Mouse (Mus musculus) liver, adult 2 months (tissue): ENCODE results near the gene Me3. TPM values are rescaled to one million over a fixed set of nuclear protein-coding genes. Genes with fewer than 3 reads are reported as not detected.
A peak's percentile ranks its signal among the peaks of the same experiment; 100 is the strongest.

ENCODE experiments used
- DNase-seq: peaks from one replicate; pipeline ENCODE4 v3.0.0-alpha.2; 2011; ENCODE audit warnings: low read depth, low spot score; ENCODE audit errors: extremely low read depth
- H3K27ac ChIP-seq: fragments of 200-500 bp; replicated peaks from 2 replicates; pipeline ENCODE4 v1.5.1; 2012; ENCODE audit warnings: low read depth, mild to moderate bottlenecking, control low read depth, inconsistent platforms, low read length; ENCODE audit not compliant: insufficient read depth
- H3K27me3 ChIP-seq: fragments of 200-500 bp; 2 replicates; pipeline ENCODE4 v1.6.1; 2012; ENCODE audit warnings: mild to moderate bottlenecking, moderate library complexity, low read length, inconsistent platforms; ENCODE audit not compliant: control insufficient read depth, insufficient read depth
- H3K36me3 ChIP-seq: fragments of 200-500 bp; 2 replicates; pipeline ENCODE4 v1.6.1; 2012; ENCODE audit warnings: low read length, inconsistent platforms; ENCODE audit not compliant: control insufficient read depth, insufficient read depth
- H3K4me1 ChIP-seq: fragments of 200-500 bp; 2 replicates; pipeline ENCODE4 v1.6.1; 2011; ENCODE audit warnings: low read length; ENCODE audit not compliant: control insufficient read depth, insufficient read depth
- H3K4me3 ChIP-seq: fragments of 200-500 bp; 2 replicates; pipeline ENCODE4 v1.5.1; 2011; ENCODE audit warnings: low read depth, mild to moderate bottlenecking, control low read depth, low read length, moderate library complexity; ENCODE audit not compliant: insufficient read depth
- H3K79me2 ChIP-seq: fragments of 200-500 bp; 2 replicates; pipeline ENCODE4 v1.6.1; 2012; ENCODE audit warnings: inconsistent platforms, mild to moderate bottlenecking, low read length, moderate library complexity; ENCODE audit not compliant: control insufficient read depth, insufficient read depth
- H3K9ac ChIP-seq: fragments of 200-500 bp; 2 replicates; pipeline ENCODE4 v1.6.1; 2012; ENCODE audit warnings: low read depth, mild to moderate bottlenecking, control low read depth, inconsistent platforms, low read length
- CTCF ChIP-seq: fragments of 200-500 bp; IDR thresholded peaks from 2 replicates; pipeline ENCODE4 v1.5.1; 2011; ENCODE audit warnings: low read depth, low read length, control low read depth
- POLR2A ChIP-seq: fragments of 200-500 bp; IDR thresholded peaks from 2 replicates; pipeline ENCODE4 v1.6.1; 2011; ENCODE audit warnings: low read length, control low read depth; ENCODE audit not compliant: insufficient read depth; ENCODE audit errors: extremely low read depth
- WGBS: fragments of 180-500 bp; shearing (Covaris S2); methylation state at CpG from one replicate; pipeline ENCODE4 v1.1.7; 2018; 5-methylcytosine and 5-hydroxymethylcytosine counted together
- polyA plus RNA-seq: library from polyadenylated mRNA; depleted of rRNA; stranded (reverse); fragments of >200 nt; gene quantifications from 2 replicates; pipeline ENCODE4 v1.2.3, GENCODE M21; 2012
- total RNA-seq: library from RNA; depleted of rRNA; stranded (reverse); fragments of >200 nt; gene quantifications from 2 replicates; pipeline ENCODE4 v1.2.3, GENCODE M21; 2014

Me3 gene
- total and polyA plus RNA-seq, 2 experiments, result 0.06 to 0.28 TPM

GRCm38 (mm10) chr7:89629006-89629405 lies 3.2 kb upstream of the Me3 start:
- Histone ChIP-seq H3K4me1 (no peaks in the 10 kb centered on the region; the same call in 1 of the 2 replicates), H3K9ac (no peak overlapping the region), H3K27me3 (no peaks in the 10 kb centered on the region), H3K27ac (no peak overlapping the region), H3K36me3 (no peaks in the 10 kb centered on the region), H3K79me2 (no peaks in the 10 kb centered on the region), H3K4me3 (no peak overlapping the region)
- DNase-seq, result no peak
- WGBS, result 82% methylated on average over 4 of the region's 4 CpGs
- TF ChIP-seq POLR2A (no peak), CTCF (no peak)

- WGBS, result 74% methylated on average over 3 of the region's 3 CpGs
- DNase-seq, result peak; percentile 15
- TF ChIP-seq POLR2A (no peak), CTCF (no peak)
These were observed 2.3 kb upstream of the Me3 start for GRCm38 (mm10) chr7:89629914-89630313.

GRCm38 (mm10) chr7:89630796-89631195 lies 1.4 kb upstream of the Me3 start:
- WGBS, result 47% methylated on average over 3 of the region's 3 CpGs

More at GRCm38 (mm10) chr7:89629914-89630313, 2.3 kb upstream of the Me3 start:
- no peak overlapping the region for H3K4me3 ChIP-seq
- no peak overlapping the region for H3K27ac ChIP-seq
- no peaks in the 10 kb centered on the region for H3K79me2 ChIP-seq
- H3K4me1 ChIP-seq, result no peaks in the 10 kb centered on the region; the same call in 1 of the 2 replicates
- H3K36me3 ChIP-seq, result no peaks in the 10 kb centered on the region
- no peaks in the 10 kb centered on the region for H3K27me3 ChIP-seq
- H3K9ac ChIP-seq, result no peak overlapping the region

GRCm38 (mm10) chr7:89640533-89640932 lies 8.3 kb downstream of the Me3 start:
- Histone ChIP-seq H3K9ac (no peak overlapping the region), H3K4me1 (peaks cover 4% of the 10 kb centered on the region; the same call in 1 of the 2 replicates), H3K79me2 (no peaks in the 10 kb centered on the region), H3K27ac (no peak overlapping the region), H3K4me3 (no peak overlapping the region), H3K27me3 (no peaks in the 10 kb centered on the region), H3K36me3 (no peaks in the 10 kb centered on the region)
- WGBS, result 88% methylated on average over 6 of the region's 6 CpGs
- TF ChIP-seq CTCF (no peak), POLR2A (no peak)
- no peak for DNase-seq

More at GRCm38 (mm10) chr7:89630796-89631195, 1.4 kb upstream of the Me3 start:
- TF ChIP-seq CTCF (no peak), POLR2A (no peak)
- no peaks in the 10 kb centered on the region for H3K36me3 ChIP-seq
- DNase-seq, result no peak
- no peak overlapping the region for H3K27ac ChIP-seq
- H3K27me3 ChIP-seq, result no peaks in the 10 kb centered on the region
- no peak overlapping the region for H3K4me3 ChIP-seq
- H3K79me2 ChIP-seq, result no peaks in the 10 kb centered on the region
- H3K9ac ChIP-seq, result no peak overlapping the region
- H3K4me1 ChIP-seq, result no peaks in the 10 kb centered on the region; the same call in 1 of the 2 replicates

- TF ChIP-seq CTCF (no peak), POLR2A (no peak)
- WGBS, result 76% methylated on average over 8 of the region's 8 CpGs
- Histone ChIP-seq H3K4me1 (peaks cover 4% of the 10 kb centered on the region; the same call in 1 of the 2 replicates), H3K36me3 (no peaks in the 10 kb centered on the region), H3K9ac (no peak overlapping the region), H3K27ac (no peak overlapping the region), H3K79me2 (no peaks in the 10 kb centered on the region), H3K4me3 (no peak overlapping the region), H3K27me3 (no peaks in the 10 kb centered on the region)
- no peak for DNase-seq
These were observed 8.9 kb downstream of the Me3 start for GRCm38 (mm10) chr7:89640944-89641661.

- H3K27me3 ChIP-seq, result no peaks in the 10 kb centered on the region
- H3K36me3 ChIP-seq, result no peaks in the 10 kb centered on the region
- WGBS, result 65% methylated on average over 3 of the region's 3 CpGs
- no peak overlapping the region for H3K27ac ChIP-seq
- H3K4me1 ChIP-seq, result peaks cover 4% of the 10 kb centered on the region; the same call in 1 of the 2 replicates
- TF ChIP-seq POLR2A (no peak), CTCF (no peak)
- no peaks in the 10 kb centered on the region for H3K79me2 ChIP-seq
- no peak overlapping the region for H3K9ac ChIP-seq
- DNase-seq, result no peak
- no peak overlapping the region for H3K4me3 ChIP-seq
These were observed 12.8 kb downstream of the Me3 start for GRCm38 (mm10) chr7:89645015-89645414.
